Mouse (Mus musculus) MEL (cell line): ENCODE measurements at regions not wholly inside any gene's neighbourhood (a gene's known extent, or its start where the extent isn't known, plus 50 kb on each side); places are given as distances from the start of the nearest gene placed in this dataset.

Source experiments
- DNase-seq: peaks from one replicate; pipeline ENCODE4 v3.0.0; 2011; ENCODE audit warnings: low read depth, low spot score
- H3K27ac ChIP-seq: 2 replicates; pipeline ENCODE4 v1.5.1; 2012; ENCODE audit warnings: low read depth, mild to moderate bottlenecking, control low read depth, low read length, moderate library complexity; ENCODE audit not compliant: control insufficient read depth
- H3K27me3 ChIP-seq, 2 experiments: fragments of 150-350 bp in 1 of 2; sonication (generic) in 1 of 2; 2 replicates each; pipeline ENCODE4 v1.6.1; 2012; ENCODE audit warnings: low read length in 2 of 2, mild to moderate bottlenecking in 2 of 2, improper control_type of control experiment in 1 of 2, moderate library complexity in 1 of 2; ENCODE audit not compliant: insufficient read depth in 2 of 2, control insufficient read depth in 1 of 2
- H3K36me3 ChIP-seq, 2 experiments: 2 replicates each; pipeline ENCODE4 v1.6.1; 2012 to 2014; ENCODE audit warnings: low read length in 2 of 2, improper control_type of control experiment in 1 of 2, inconsistent platforms in 1 of 2, mild to moderate bottlenecking in 1 of 2; ENCODE audit not compliant: insufficient read depth in 2 of 2, control insufficient read depth in 1 of 2
- H3K4me1 ChIP-seq, 2 experiments: fragments of 150-350 bp in 1 of 2; sonication (generic) in 1 of 2; 2 replicates each; pipeline ENCODE4 v1.6.1; 2012; ENCODE audit warnings: low read length in 2 of 2, improper control_type of control experiment in 1 of 2, mild to moderate bottlenecking in 1 of 2; ENCODE audit not compliant: insufficient read depth in 2 of 2, control insufficient read depth in 1 of 2
- H3K4me3 ChIP-seq, 2 experiments: fragments of 150-350 bp in 1 of 2; sonication (generic) in 1 of 2; 2 replicates each; pipeline ENCODE4 v1.5.1; 2012; ENCODE audit warnings: low read depth in 2 of 2, low read length in 2 of 2, mild to moderate bottlenecking in 2 of 2, moderate library complexity in 2 of 2, control low read depth in 1 of 2, improper control_type of control experiment in 1 of 2; ENCODE audit not compliant: control insufficient read depth in 1 of 2, insufficient read depth in 1 of 2
- H3K79me2 ChIP-seq: 2 replicates; pipeline ENCODE4 v1.6.1; 2012; ENCODE audit warnings: mild to moderate bottlenecking, low read length, moderate library complexity; ENCODE audit not compliant: control insufficient read depth, poor library complexity, insufficient read depth
- H3K9ac ChIP-seq: 2 replicates; pipeline ENCODE4 v1.6.1; 2012; ENCODE audit warnings: low read depth, mild to moderate bottlenecking, control low read depth, low read length, moderate library complexity; ENCODE audit not compliant: control insufficient read depth, poor library complexity, severe bottlenecking
- H3K9me3 ChIP-seq: fragments of 150-350 bp; sonication (generic); replicated peaks from 2 replicates; pipeline ENCODE4 v1.6.1; 2012; ENCODE audit warnings: mild to moderate bottlenecking, low read length, improper control_type of control experiment, moderate library complexity; ENCODE audit not compliant: insufficient read depth
- BHLHE40 ChIP-seq: IDR thresholded peaks from 2 replicates; pipeline ENCODE4 v1.6.1; 2012; ENCODE audit warnings: low read depth, mild to moderate bottlenecking, inconsistent platforms, low read length, improper control_type of control experiment, borderline replicate concordance
- CHD1 ChIP-seq: IDR thresholded peaks from 2 replicates; pipeline ENCODE4 v1.6.1; 2012; ENCODE audit warnings: low read depth, mild to moderate bottlenecking, inconsistent platforms, low read length, improper control_type of control experiment
- EP300 ChIP-seq, 2 experiments: IDR thresholded peaks; 2 replicates each; pipeline ENCODE4 v1.6.1; 2011; ENCODE audit warnings: improper control_type of control experiment in 2 of 2, low read length in 2 of 2, low read depth in 1 of 2, mild to moderate bottlenecking in 1 of 2
- ETS1 ChIP-seq: IDR thresholded peaks from 2 replicates; pipeline ENCODE4 v1.6.1; 2012; ENCODE audit warnings: low read depth, mild to moderate bottlenecking, inconsistent platforms, low read length, improper control_type of control experiment, moderate library complexity
- JUND ChIP-seq: IDR thresholded peaks from 2 replicates; pipeline ENCODE4 v1.6.1; 2011; ENCODE audit warnings: low read depth, mild to moderate bottlenecking, improper control_type of control experiment, low read length
- KAT2A ChIP-seq: conservative IDR thresholded peaks from 2 replicates; pipeline ENCODE4 v1.6.1; 2012; ENCODE audit warnings: low read depth, low read length, improper control_type of control experiment, inconsistent platforms
- MAFK ChIP-seq: IDR thresholded peaks from 2 replicates; pipeline ENCODE4 v1.6.1; 2011; ENCODE audit warnings: low read depth, mild to moderate bottlenecking, low read length, improper control_type of control experiment, borderline replicate concordance
- MAX ChIP-seq: IDR thresholded peaks from 2 replicates; pipeline ENCODE4 v1.6.1; 2011; ENCODE audit warnings: low read length, improper control_type of control experiment
- MAZ ChIP-seq: IDR thresholded peaks from 2 replicates; pipeline ENCODE4 v1.6.1; 2012; ENCODE audit warnings: low read depth, mild to moderate bottlenecking, inconsistent platforms, low read length, improper control_type of control experiment
- MXI1 ChIP-seq: IDR thresholded peaks from 2 replicates; pipeline ENCODE4 v1.6.1; 2011; ENCODE audit warnings: mild to moderate bottlenecking, low read depth, low read length, improper control_type of control experiment
- MYC ChIP-seq: IDR thresholded peaks from 2 replicates; pipeline ENCODE4 v1.6.1; 2011; ENCODE audit warnings: low read depth, mild to moderate bottlenecking, low read length, improper control_type of control experiment, moderate library complexity
- NELFE ChIP-seq: IDR thresholded peaks from 2 replicates; pipeline ENCODE4 v1.6.1; 2011; ENCODE audit warnings: low read depth, low read length, improper control_type of control experiment
- NRF1 ChIP-seq: IDR thresholded peaks from 2 replicates; pipeline ENCODE4 v1.6.1; 2014; ENCODE audit warnings: low read depth, mild to moderate bottlenecking, inconsistent platforms, low read length, improper control_type of control experiment, moderate library complexity; ENCODE audit not compliant: poor library complexity, insufficient read depth, severe bottlenecking
- POLR2AphosphoS2 ChIP-seq: IDR thresholded peaks from 2 replicates; pipeline ENCODE4 v1.6.1; 2011; ENCODE audit warnings: low read length, improper control_type of control experiment
- POLR2AphosphoS5 ChIP-seq: IDR thresholded peaks from 2 replicates; pipeline ENCODE4 v1.6.1; 2012; ENCODE audit warnings: low read depth, borderline replicate concordance, mild to moderate bottlenecking, inconsistent platforms, low read length, moderate library complexity, mixed read lengths
- SIN3A ChIP-seq: IDR thresholded peaks from 2 replicates; pipeline ENCODE4 v1.6.1; 2012; ENCODE audit warnings: low read length, improper control_type of control experiment, inconsistent platforms
- SMC3 ChIP-seq: IDR thresholded peaks from 2 replicates; pipeline ENCODE4 v1.6.1; 2011; ENCODE audit warnings: low read depth, low read length, improper control_type of control experiment
- TAL1 ChIP-seq: IDR thresholded peaks from 2 replicates; pipeline ENCODE4 v1.6.1; 2012; ENCODE audit warnings: mild to moderate bottlenecking, inconsistent platforms, low read length, moderate library complexity, mixed read lengths
- USF1 ChIP-seq: IDR thresholded peaks from 2 replicates; pipeline ENCODE4 v1.6.1; 2014; ENCODE audit warnings: low read depth, mild to moderate bottlenecking, inconsistent platforms, low read length, improper control_type of control experiment, moderate library complexity
- ZC3H11A ChIP-seq: IDR thresholded peaks from 2 replicates; pipeline ENCODE4 v1.6.1; 2012; ENCODE audit warnings: low read depth, mild to moderate bottlenecking, inconsistent platforms, low read length, improper control_type of control experiment
- ZKSCAN1 ChIP-seq: IDR thresholded peaks from 2 replicates; pipeline ENCODE4 v1.6.1; 2012; ENCODE audit warnings: low read depth, mild to moderate bottlenecking, inconsistent platforms, low read length, improper control_type of control experiment, moderate library complexity
- ZMIZ1 ChIP-seq: IDR thresholded peaks from 2 replicates; pipeline ENCODE4 v1.6.1; 2012; ENCODE audit warnings: low read depth, mild to moderate bottlenecking, inconsistent platforms, low read length, improper control_type of control experiment, moderate library complexity
- ZNF384 ChIP-seq: IDR thresholded peaks from 2 replicates; pipeline ENCODE4 v1.6.1; 2012; ENCODE audit warnings: low read depth, mild to moderate bottlenecking, inconsistent platforms, low read length, improper control_type of control experiment

DNA sequence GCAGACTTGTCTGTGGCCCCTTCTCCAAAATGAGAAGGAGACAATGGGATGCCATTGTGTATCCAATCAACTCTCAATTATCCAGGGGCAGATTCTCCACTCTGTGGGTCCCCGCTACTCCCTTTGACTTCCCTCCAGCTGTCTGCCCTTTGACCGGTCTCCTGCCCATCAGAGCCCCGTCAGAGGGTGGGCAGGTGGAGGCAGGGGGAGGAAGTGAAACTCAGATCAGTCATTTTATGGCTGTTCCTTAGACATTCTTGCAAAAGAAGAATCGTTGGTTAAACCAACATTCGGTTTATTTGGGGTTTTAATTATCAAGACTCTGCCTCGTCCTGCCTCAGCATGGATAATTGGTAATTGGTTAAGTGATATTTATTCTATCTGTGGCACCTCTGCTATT lies 77.7 kb upstream of the Phox2b start:
- Histone ChIP-seq H3K9ac (no peak overlapping the region), H3K36me3 (no peaks in the 10 kb centered on the region), H3K79me2 (no peaks in the 10 kb centered on the region), H3K4me3 (no peak overlapping the region), H3K9me3 (no peaks in the 10 kb centered on the region), H3K4me1 (no peaks in the 10 kb centered on the region), H3K27me3 (no peaks in the 10 kb centered on the region), H3K27ac (no peak overlapping the region)
- TF ChIP-seq POLR2AphosphoS5 (no peak), ZMIZ1 (no peak), BHLHE40 (no peak), SIN3A (no peak), MAZ (no peak), MAX (no peak), MYC (no peak), ETS1 (no peak), KAT2A (no peak), ZC3H11A (no peak), ZNF384 (no peak), SMC3 (no peak), NRF1 (no peak), NELFE (no peak), ZKSCAN1 (no peak), USF1 (no peak), MAFK (no peak), EP300 (IDR thresholded peaks at IDR 0.05; ENCODE audit: low read depth in 1 of 2, low read length in 2 of 2) (no peak), TAL1 (no peak), POLR2AphosphoS2 (no peak)
- no peak for DNase-seq

DNA sequence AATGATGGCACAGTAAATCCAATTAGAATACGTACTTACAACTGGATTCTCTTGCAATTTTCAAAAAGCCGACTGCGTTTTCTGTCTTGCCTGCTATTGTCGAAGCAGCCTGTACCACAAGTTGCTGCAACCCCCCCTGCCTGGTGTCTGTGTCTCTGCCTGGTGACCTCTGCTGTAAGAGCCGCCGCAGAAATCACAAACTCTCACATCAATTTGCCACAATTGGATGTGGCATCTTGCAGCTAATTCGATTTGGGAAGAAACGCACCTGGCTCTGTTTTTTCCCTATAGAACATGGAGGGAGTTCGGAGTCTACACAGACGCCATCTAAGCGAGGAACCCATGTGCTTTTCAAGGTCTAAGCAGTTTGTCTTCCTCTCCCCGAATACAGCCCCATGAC lies 80.1 kb upstream of the Phox2b start:
- H3K36me3 ChIP-seq, result no peaks in the 10 kb centered on the region
- H3K9me3 ChIP-seq, result no peaks in the 10 kb centered on the region
- no peak overlapping the region for H3K4me3 ChIP-seq
- TF ChIP-seq POLR2AphosphoS5 (no peak), JUND (no peak), TAL1 (no peak), MAX (no peak), ZC3H11A (no peak), MXI1 (no peak), BHLHE40 (no peak), MAZ (no peak), MYC (no peak), SMC3 (no peak), MAFK (no peak), CHD1 (no peak)
- no peaks in the 10 kb centered on the region for H3K79me2 ChIP-seq
- DNase-seq, result no peak
- H3K4me1 ChIP-seq, result no peaks in the 10 kb centered on the region
- H3K27me3 ChIP-seq, result no peaks in the 10 kb centered on the region
- no peak overlapping the region for H3K27ac ChIP-seq
- H3K9ac ChIP-seq, result no peak overlapping the region
